Mouse (Mus musculus) midbrain, embryonic 10.5 days (tissue): Measurements from ENCODE around the gene BC034090. TPM values are rescaled to one million over a fixed set of nuclear protein-coding genes. Genes with fewer than 3 reads are reported as not detected.

Source experiments
- DNase-seq: peaks from one replicate; pipeline ENCODE4 v3.0.0-alpha.2; 2017; ENCODE audit warnings: low spot score
- H3K27ac ChIP-seq: fragments of 300-500 bp; sonication (generic); replicated peaks from 2 replicates; pipeline ENCODE4 v1.5.1; 2016; ENCODE audit warnings: mild to moderate bottlenecking
- H3K27me3 ChIP-seq: fragments of 300-500 bp; sonication (generic); 2 replicates; pipeline ENCODE4 v1.6.1; 2016; ENCODE audit warnings: low read depth, mild to moderate bottlenecking; ENCODE audit not compliant: poor library complexity, severe bottlenecking
- H3K36me3 ChIP-seq: fragments of 300-500 bp; sonication (generic); 2 replicates; pipeline ENCODE4 v1.6.1; 2016; ENCODE audit warnings: mild to moderate bottlenecking, moderate library complexity
- H3K4me1 ChIP-seq: fragments of 300-500 bp; sonication (generic); 2 replicates; pipeline ENCODE4 v1.6.1; 2016
- H3K4me3 ChIP-seq: fragments of 300-500 bp; sonication (generic); 2 replicates; pipeline ENCODE4 v1.5.1; 2016; ENCODE audit warnings: mild to moderate bottlenecking, moderate library complexity
- H3K9me3 ChIP-seq: fragments of 300-500 bp; sonication (generic); replicated peaks from 2 replicates; pipeline ENCODE4 v1.6.1; 2016; ENCODE audit warnings: mild to moderate bottlenecking
- WGBS: fragments of 180-500 bp; shearing (Covaris S2); methylation state at CpG from one replicate; pipeline ENCODE4 v1.1.7; 2016; 5-methylcytosine and 5-hydroxymethylcytosine counted together
- polyA plus RNA-seq: library from polyadenylated mRNA; unstranded; fragments of >200 nt; fragmentation: Nextera tagmentation; extraction: Ambion mirVana; gene quantifications from 2 replicates; pipeline ENCODE4 v1.2.1, GENCODE M21; 2016

The BC034090 gene
- polyA plus RNA-seq, 1 experiment from 2014 or later = 5.2 TPM

DNA sequence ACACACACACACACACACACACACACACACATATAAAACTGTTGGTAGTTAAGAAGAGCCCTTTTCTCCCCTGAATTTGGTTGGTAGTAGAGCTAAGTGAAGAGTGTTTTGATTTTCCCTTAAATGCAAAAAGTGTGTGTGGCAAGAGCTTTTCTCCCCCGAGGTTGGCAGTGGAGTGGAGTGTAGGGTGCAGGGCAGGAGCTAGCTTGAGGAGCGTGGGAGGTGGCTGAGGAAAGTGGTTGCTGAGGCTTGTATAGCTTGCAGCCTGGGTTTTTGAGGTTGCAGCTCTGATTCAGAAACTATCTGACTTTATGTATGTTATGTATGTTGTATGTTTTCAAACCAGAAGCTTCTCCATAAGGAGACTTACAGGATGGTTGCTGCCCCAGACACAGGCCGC is 76.8 kb downstream of the BC034090 start:
- DNase-seq = no peak
- H3K36me3 ChIP-seq = 0 out of 2 replicates have a peak, but pooled peaks cover 8% of the 10 kb centered on the region
- 94% methylated on average over 3 of the region's 3 CpGs for WGBS

More for the DNA sequence above, 76.8 kb downstream of the BC034090 start:
- Histone ChIP-seq H3K9me3 (no peaks in the 10 kb centered on the region), H3K4me3 (no peak overlapping the region), H3K27ac (no peak overlapping the region), H3K27me3 (no peaks in the 10 kb centered on the region), H3K4me1 (peaks cover 9% of the 10 kb centered on the region; the same call in 1 of the 2 replicates)

Other genes with a start within 250 kb of the BC034090 start
- 4.0 and 4.3 TPM in 2 replicates for gene Ier5, start 144.8 kb downstream of the BC034090 start, polyA plus RNA-seq
- 0.37 and 0.48 TPM in 2 replicates for gene Mr1, start 97.6 kb downstream of the BC034090 start, polyA plus RNA-seq
- gene Stx6, start 85.7 kb downstream of the BC034090 start, polyA plus RNA-seq = 78.2 and 92.5 TPM in 2 replicates
- gene Xpr1, start 173.0 kb upstream of the BC034090 start, polyA plus RNA-seq = 11.1 and 16.4 TPM in 2 replicates